Mouse (Mus musculus): Measurements from ENCODE around the gene Rexo2.

GRCm38 (mm10) chr9:48474367-48474766 is 6.1 kb downstream of the Rexo2 start:
- TF ChIP-seq POLR2A (IDR thresholded peaks at IDR 0.05; ENCODE audit: control insufficient read depth, extremely low read depth, insufficient read depth, low read length, poor library complexity), result no peak
- no peak for TF ChIP-seq CTCF (IDR thresholded peaks at IDR 0.05; ENCODE audit: borderline replicate concordance, control insufficient read depth, extremely low read depth, insufficient read depth, low read length, poor library complexity)

All from thymus, adult 2 months (tissue).